Mouse (Mus musculus) embryonic fibroblast, embryonic 13.5 days (primary cell): ENCODE results near the gene Ech1. TPM values are rescaled to one million over a fixed set of nuclear protein-coding genes. Genes with fewer than 3 reads are reported as not detected.

Experiments used
- H3K27ac ChIP-seq: 2 replicates; pipeline ENCODE4 v1.5.1; 2012; ENCODE audit warnings: low read length, control low read depth, inconsistent platforms; ENCODE audit not compliant: insufficient read depth
- H3K4me1 ChIP-seq: 2 replicates; pipeline ENCODE4 v1.6.1; 2011; ENCODE audit warnings: low read length; ENCODE audit not compliant: control insufficient read depth, insufficient read depth
- H3K4me3 ChIP-seq: 2 replicates; pipeline ENCODE4 v1.5.1; 2011; ENCODE audit warnings: mild to moderate bottlenecking, control low read depth, low read length; ENCODE audit not compliant: insufficient read depth
- CTCF ChIP-seq: IDR thresholded peaks from 2 replicates; pipeline ENCODE4 v1.5.1; 2011; ENCODE audit warnings: mild to moderate bottlenecking, control low read depth, low read length, moderate library complexity, borderline replicate concordance; ENCODE audit not compliant: insufficient read depth
- POLR2A ChIP-seq: IDR thresholded peaks from 2 replicates; pipeline ENCODE4 v1.6.1; 2011; ENCODE audit warnings: low read depth, mild to moderate bottlenecking, control low read depth, low read length, moderate library complexity
- polyA plus RNA-seq: library from polyadenylated mRNA; stranded (reverse); fragments of >200 nt; gene quantifications from 2 replicates; pipeline ENCODE4 v1.2.4, GENCODE M21; 2011; ENCODE audit warnings: low read depth; ENCODE audit not compliant: missing spikeins, insufficient read length

Gene Ech1
- polyA plus RNA-seq, 1 experiment, result 80.4 TPM

GRCm38 (mm10) chr7:28836936-28837335 lies 11.9 kb downstream of the Ech1 start:
- no peak overlapping the region for H3K4me3 ChIP-seq
- H3K4me1 ChIP-seq, result no peaks in the 10 kb centered on the region
- no peak overlapping the region for H3K27ac ChIP-seq
- no peak for TF ChIP-seq POLR2A

GRCm38 (mm10) chr7:28838331-28838730 lies 13.3 kb downstream of the Ech1 start:
- H3K27ac ChIP-seq, result no peak overlapping the region
- H3K4me3 ChIP-seq, result no peak overlapping the region
- H3K4me1 ChIP-seq, result no peaks in the 10 kb centered on the region
- TF ChIP-seq POLR2A, result no peak
- TF ChIP-seq CTCF, result no peak

- Histone ChIP-seq H3K4me3 (no peak overlapping the region), H3K27ac (no peak overlapping the region), H3K4me1 (0 out of 2 replicates have a peak, but pooled peaks cover 3% of the 10 kb centered on the region)
- no peak for TF ChIP-seq CTCF
Measured at GRCm38 (mm10) chr7:28847273-28847672, 22.3 kb downstream of the Ech1 start.

DNA sequence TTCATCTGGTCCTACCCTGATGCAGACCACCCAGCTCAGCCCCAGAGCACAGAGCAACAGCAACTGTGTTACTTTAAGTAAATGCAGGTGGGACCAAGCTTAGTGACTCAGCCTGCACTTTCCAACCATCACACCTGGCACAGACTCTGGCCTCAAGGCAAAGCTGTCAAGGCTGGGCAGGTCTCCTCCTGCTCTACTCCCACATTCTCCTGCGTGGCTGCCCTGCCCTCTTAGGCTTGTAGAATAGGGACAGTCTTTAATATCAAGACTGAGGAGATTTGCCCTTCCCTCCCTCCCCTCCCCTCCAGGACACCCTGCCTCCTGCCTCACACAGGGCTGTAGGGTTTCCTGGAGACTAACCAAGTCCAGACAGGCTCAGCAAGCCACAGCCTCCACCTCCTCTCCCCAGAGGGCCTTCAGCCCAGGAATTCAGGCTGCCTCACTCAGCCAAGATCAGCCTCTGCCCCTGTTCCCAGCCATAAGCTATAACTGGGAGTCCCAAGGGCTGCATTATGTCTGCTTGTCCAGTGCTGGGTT lies 24.8 kb downstream of the Ech1 start:
- TF ChIP-seq POLR2A (no peak), CTCF (no peak)
- H3K4me1 ChIP-seq, result 0 out of 2 replicates have a peak, but pooled peaks cover 3% of the 10 kb centered on the region
- no peak overlapping the region for H3K27ac ChIP-seq
- no peak overlapping the region for H3K4me3 ChIP-seq

- Histone ChIP-seq H3K4me3 (no peak overlapping the region), H3K27ac (no peak overlapping the region)
- TF ChIP-seq CTCF (no peak), POLR2A (no peak)
Measured at GRCm38 (mm10) chr7:28850642-28851041, 25.6 kb downstream of the Ech1 start.

GRCm38 (mm10) chr7:28859953-28860352 lies 34.9 kb downstream of the Ech1 start:
- Histone ChIP-seq H3K4me3 (no peak overlapping the region), H3K27ac (no peak overlapping the region), H3K4me1 (peaks cover 9% of the 10 kb centered on the region; the same call in 1 of the 2 replicates)
- TF ChIP-seq CTCF, result no peak
- no peak for TF ChIP-seq POLR2A

More at GRCm38 (mm10) chr7:28850642-28851041, 25.6 kb downstream of the Ech1 start:
- 0 out of 2 replicates have a peak, but pooled peaks cover 3% of the 10 kb centered on the region for H3K4me1 ChIP-seq

- Histone ChIP-seq H3K4me3 (no peak overlapping the region), H3K4me1 (peaks cover 9% of the 10 kb centered on the region; the same call in 1 of the 2 replicates), H3K27ac (no peak overlapping the region)
- TF ChIP-seq POLR2A (no peak), CTCF (no peak)
Measured at GRCm38 (mm10) chr7:28860898-28861297, 35.9 kb downstream of the Ech1 start.

GRCm38 (mm10) chr7:28862817-28863499 lies 37.9 kb downstream of the Ech1 start:
- no peak overlapping the region for H3K4me3 ChIP-seq
- no peak overlapping the region for H3K27ac ChIP-seq
- no peak for TF ChIP-seq CTCF
- TF ChIP-seq POLR2A, result no peak
- H3K4me1 ChIP-seq, result peaks cover 9% of the 10 kb centered on the region; the same call in 1 of the 2 replicates

DNA sequence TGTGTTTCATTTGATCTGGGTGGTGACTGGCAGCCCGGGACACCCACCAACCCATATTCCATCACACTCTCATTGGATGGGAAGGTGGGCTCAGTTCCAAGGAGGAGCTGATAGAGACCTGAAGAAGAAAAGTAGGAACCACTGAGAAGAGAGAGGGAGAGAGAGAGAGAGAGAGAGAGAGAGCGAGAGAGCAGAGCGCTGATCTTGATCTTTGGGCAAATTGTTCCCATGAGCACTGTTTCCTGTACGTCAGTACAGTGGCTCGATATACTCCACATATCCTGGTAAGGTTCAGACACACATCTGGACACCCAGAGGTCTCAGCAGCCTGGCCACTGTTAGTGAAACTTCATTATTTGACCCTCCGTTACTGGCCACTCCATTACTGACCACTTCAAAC lies 38.5 kb downstream of the Ech1 start, which contains the start of gene Lgals7:
Lgals7 (plus strand) TSS at position 314 of the 400 bp plus-strand sequence.
- peaks cover 9% of the 10 kb centered on the region; the same call in 1 of the 2 replicates for H3K4me1 ChIP-seq
- no peak for TF ChIP-seq CTCF
- no peak for TF ChIP-seq POLR2A
- no peak within 1 kb of the TSS for H3K4me3 ChIP-seq
- peak within 1 kb of the TSS; percentile 9; the same call in 1 of the 2 replicates for H3K27ac ChIP-seq

- Histone ChIP-seq H3K27ac (no peak overlapping the region), H3K4me1 (peaks cover 9% of the 10 kb centered on the region; the same call in 1 of the 2 replicates), H3K4me3 (no peak overlapping the region)
- no peak for TF ChIP-seq POLR2A
- no peak for TF ChIP-seq CTCF
Measured at GRCm38 (mm10) chr7:28864288-28864750, 39.3 kb downstream of the Ech1 start.
